Comparison of ENCODE assay signal across 8 mouse cellular contexts in the genomic region with DNA sequence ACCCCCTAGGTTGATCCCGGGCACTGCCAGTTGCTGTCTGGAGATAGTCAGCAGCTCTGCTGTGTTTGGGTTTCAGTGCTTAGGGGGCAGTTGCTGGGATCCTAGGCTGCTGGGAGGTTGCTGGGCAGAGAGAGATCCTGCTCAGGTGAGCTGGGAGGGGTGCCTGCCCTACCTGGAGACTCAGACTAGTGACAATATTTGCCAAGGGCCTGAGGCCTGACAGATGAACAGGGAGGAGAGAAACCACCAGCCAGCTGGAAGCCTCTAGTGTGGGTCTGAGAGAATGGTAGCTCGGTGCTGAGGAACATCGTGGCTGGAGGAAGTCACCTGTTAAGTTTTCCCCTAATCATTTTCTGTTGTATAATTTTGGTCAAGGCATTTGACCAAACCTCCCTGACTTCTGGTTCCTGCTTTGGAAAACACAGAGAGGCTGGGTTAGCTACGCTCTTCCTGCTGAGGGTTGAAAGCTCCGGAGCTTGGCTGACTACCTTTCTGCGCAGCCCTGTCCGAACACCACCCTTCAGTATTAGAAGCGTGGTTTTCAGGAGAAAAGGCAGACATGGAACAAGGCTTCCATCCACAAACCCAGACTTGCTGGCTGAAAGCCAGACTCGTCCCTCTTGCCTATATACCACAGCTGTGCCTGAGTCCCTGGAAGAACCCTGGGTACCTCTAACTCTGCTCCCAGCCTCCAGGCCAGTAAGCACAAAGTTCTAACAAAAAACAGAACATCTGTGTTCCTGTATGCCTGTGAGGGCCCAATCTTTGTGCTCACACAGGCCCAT. TPM values are rescaled to one million over a fixed set of nuclear protein-coding genes. Genes with fewer than 3 reads are reported as not detected.
DNase-seq lines count a peak whose midpoint lies in the region; ATAC-seq lines count a peak whose summit lies in the region.

No protein-coding gene starts in this region.

- H3K4me2 ChIP-seq in kidney, embryonic 15.5 days = peak overlapping the region; percentile 99
- H3K4me2 ChIP-seq in hindbrain, embryonic 14.5 days (replicated peaks) = peak overlapping the region; percentile 98; the same call in 1 of the 2 replicates
- H3K4me2 ChIP-seq in midbrain, embryonic 15.5 days = peak overlapping the region; percentile 90

- H3K27ac ChIP-seq in kidney, embryonic 15.5 days = no peak overlapping the region
- H3K27ac ChIP-seq in hindbrain, embryonic 14.5 days = no peak overlapping the region
- H3K27ac ChIP-seq in midbrain, embryonic 15.5 days = no peak overlapping the region

- no peak overlapping the region for H3K9ac ChIP-seq in kidney, embryonic 15.5 days
- no peak overlapping the region for H3K9ac ChIP-seq in hindbrain, embryonic 14.5 days
- no peak overlapping the region for H3K9ac ChIP-seq in midbrain, embryonic 15.5 days

- peaks cover 26% of the 10 kb centered on the region for H3K4me1 ChIP-seq in kidney, embryonic 15.5 days
- peaks cover 7% of the 10 kb centered on the region for H3K4me1 ChIP-seq in hindbrain, embryonic 14.5 days (replicated peaks; ENCODE audit: control insufficient read depth, insufficient read depth, low read length)
- H3K4me1 ChIP-seq in midbrain, embryonic 15.5 days = peaks cover 9% of the 10 kb centered on the region

- WGBS in kidney, embryonic 15.5 days = 79% methylated on average over 9 of the region's 9 CpGs
- 82% methylated on average over 9 of the region's 9 CpGs for WGBS in hindbrain, embryonic 14.5 days
- WGBS in midbrain, embryonic 15.5 days = 84% methylated on average over 9 of the region's 9 CpGs

- 0 out of 2 replicates have a peak, but pooled peaks cover 3% of the 10 kb centered on the region for H3K27me3 ChIP-seq in kidney, embryonic 15.5 days
- no peaks in the 10 kb centered on the region for H3K27me3 ChIP-seq in hindbrain, embryonic 14.5 days (ENCODE audit: control insufficient read depth, insufficient read depth, low read length)
- H3K27me3 ChIP-seq in midbrain, embryonic 15.5 days (replicated peaks) = no peaks in the 10 kb centered on the region

- peak overlapping the region; percentile 74 for H3K4me3 ChIP-seq in kidney, embryonic 15.5 days (replicated peaks)
- H3K4me3 ChIP-seq in hindbrain, embryonic 14.5 days (replicated peaks; ENCODE audit: low read length) = no peak overlapping the region
- H3K4me3 ChIP-seq in midbrain, embryonic 15.5 days = peak overlapping the region; percentile 75; the same call in 1 of the 2 replicates

- DNase-seq in kidney, postnatal 4 days = no peak
- DNase-seq in cerebellum, adult 8-10 months = peak; percentile 39
- DNase-seq in hindbrain, embryonic 14.5 days (ENCODE audit: low spot score) = no peak
- DNase-seq in adrenal gland, adult (ENCODE audit: inconsistent age in 2 of 2, low spot score in 1 of 2) = no peak
- DNase-seq in layer of hippocampus, adult 9-10 months (ENCODE audit: low spot score) = no peak
- DNase-seq in gastrocnemius, postnatal 25 days = no peak

- H3K36me3 ChIP-seq in kidney, embryonic 15.5 days = no peaks in the 10 kb centered on the region
- no peaks in the 10 kb centered on the region for H3K36me3 ChIP-seq in hindbrain, embryonic 14.5 days (replicated peaks; ENCODE audit: control insufficient read depth, insufficient read depth)
- no peaks in the 10 kb centered on the region for H3K36me3 ChIP-seq in midbrain, embryonic 15.5 days (replicated peaks)

- no peak for ATAC-seq in kidney, embryonic 15.5 days (replicated peaks; ENCODE audit: low FRiP score)
- no peak for ATAC-seq in hindbrain, embryonic 14.5 days (ENCODE audit: low FRiP score)
- ATAC-seq in midbrain, embryonic 15.5 days (replicated peaks) = 0 out of 2 replicates have a peak, but pooled peaks have one; percentile 4

- H3K9me3 ChIP-seq in kidney, embryonic 15.5 days (replicated peaks) = no peaks in the 10 kb centered on the region
- no peaks in the 10 kb centered on the region for H3K9me3 ChIP-seq in hindbrain, embryonic 14.5 days (ENCODE audit: control insufficient read depth, low read length)
- no peaks in the 10 kb centered on the region for H3K9me3 ChIP-seq in midbrain, embryonic 15.5 days

RNA-seq across cellular contexts. Expression of a gene that starts 1.5 kb away (rescaled TPM):
- polyA plus RNA-seq in kidney, embryonic 15.5 days (2015; fragmentation: Nextera tagmentation; extraction: Ambion mirVana) = 5.4 and 5.6 TPM in 2 replicates
- polyA plus RNA-seq in hindbrain, embryonic 14.5 days (2014; fragmentation: Nextera tagmentation; extraction: Ambion mirVana) = 3.3 and 3.5 TPM in 2 replicates
- polyA plus RNA-seq in midbrain, embryonic 15.5 days (2015; fragmentation: Nextera tagmentation; extraction: Ambion mirVana) = 2.0 and 2.4 TPM in 2 replicates
- total RNA-seq in gastrocnemius, postnatal 25 days (2021) = under 1 TPM; 0.18 to 0.64 TPM
